Mouse (Mus musculus) fibroblast of lung, adult 2 months (primary cell): ENCODE results near the gene Acacb.

Source experiments
- DNase-seq: peaks from one replicate; pipeline ENCODE4 v3.0.0-alpha.2; 2011; ENCODE audit warnings: low read depth

Gene Acacb

GRCm38 (mm10) chr5:114146028-114146888 lies at the start of gene Acacb:
Gene Acacb (plus strand): TSS chr5:114146535.
- no peak for DNase-seq

GRCm38 (mm10) chr5:114099709-114100389 lies 46.5 kb upstream of the Acacb start:
- DNase-seq: peak; percentile 76

- DNase-seq: no peak
Observed at GRCm38 (mm10) chr5:114100390-114101099, 45.8 kb upstream of the Acacb start.

- no peak for DNase-seq
Observed at GRCm38 (mm10) chr5:114101873-114102272, 44.5 kb upstream of the Acacb start.

- DNase-seq: no peak
Observed at GRCm38 (mm10) chr5:114102807-114103206, 43.5 kb upstream of the Acacb start.

GRCm38 (mm10) chr5:114106391-114106935 lies 39.9 kb upstream of the Acacb start:
- no peak for DNase-seq

- no peak for DNase-seq
Observed at GRCm38 (mm10) chr5:114113334-114113733, 33.0 kb upstream of the Acacb start.

- no peak for DNase-seq
Observed at GRCm38 (mm10) chr5:114115030-114115429, 31.3 kb upstream of the Acacb start.

GRCm38 (mm10) chr5:114116586-114116985 lies 29.7 kb upstream of the Acacb start:
- no peak for DNase-seq

GRCm38 (mm10) chr5:114119806-114120205 lies 26.5 kb upstream of the Acacb start:
- DNase-seq: no peak

- DNase-seq: no peak
Observed at GRCm38 (mm10) chr5:114126008-114126407, 20.3 kb upstream of the Acacb start.

- DNase-seq: no peak
Observed at GRCm38 (mm10) chr5:114126499-114127244, 19.7 kb upstream of the Acacb start.

GRCm38 (mm10) chr5:114127374-114128349 lies 18.7 kb upstream of the Acacb start, which contains the start of gene Alkbh2:
Gene Alkbh2 (minus strand): TSS chr5:114128218.
- DNase-seq: peak; percentile 44

- DNase-seq: no peak
Observed at GRCm38 (mm10) chr5:114129550-114130210, 16.7 kb upstream of the Acacb start.

GRCm38 (mm10) chr5:114130211-114130605 lies 16.1 kb upstream of the Acacb start, which contains the start of gene Ung:
Gene Ung (plus strand): TSS chr5:114130386.
- DNase-seq: no peak

GRCm38 (mm10) chr5:114130698-114131520 lies 15.4 kb upstream of the Acacb start:
- peak; percentile 69 for DNase-seq

GRCm38 (mm10) chr5:114131521-114131840 lies 14.9 kb upstream of the Acacb start:
- peak; percentile 27 for DNase-seq

GRCm38 (mm10) chr5:114132841-114133240 lies 13.5 kb upstream of the Acacb start:
- DNase-seq: no peak

GRCm38 (mm10) chr5:114134091-114134534 lies 12.2 kb upstream of the Acacb start:
- DNase-seq: peak; percentile 25
